Mouse (Mus musculus) CH12.LX (cell line): ENCODE results near the gene Cib2. TPM values are rescaled to one million over a fixed set of nuclear protein-coding genes. Genes with fewer than 3 reads are reported as not detected.

ENCODE experiments used
- DNase-seq: peaks from one replicate; pipeline ENCODE4 v3.0.0-alpha.2; 2013; ENCODE audit errors: extremely low read depth
- H3K27ac ChIP-seq: 2 replicates; pipeline ENCODE4 v1.5.1; 2012; ENCODE audit warnings: low read depth, mild to moderate bottlenecking, control low read depth, moderate library complexity; ENCODE audit not compliant: insufficient read depth
- H3K27me3 ChIP-seq: replicated peaks from 2 replicates; pipeline ENCODE3; 2012; ENCODE audit warnings: inconsistent platforms
- H3K36me3 ChIP-seq, 2 experiments: replicated peaks in 1 of 2; 2 replicates each; pipeline versions ENCODE3 to v1.6.1; 2012; ENCODE audit warnings: inconsistent platforms in 1 of 2, low read length in 1 of 2, mild to moderate bottlenecking in 1 of 2, mixed read lengths in 1 of 2, moderate library complexity in 1 of 2; ENCODE audit not compliant: control insufficient read depth in 1 of 2, insufficient read depth in 1 of 2
- H3K4me1 ChIP-seq, 2 experiments: 2 replicates each; pipeline ENCODE4 v1.6.1; 2012; ENCODE audit warnings: inconsistent platforms in 1 of 2, moderate library complexity in 1 of 2; ENCODE audit not compliant: insufficient read depth in 2 of 2, control insufficient read depth in 1 of 2
- H3K4me2 ChIP-seq: 2 replicates; pipeline ENCODE4 v1.6.1; 2012; ENCODE audit warnings: low read depth, mild to moderate bottlenecking, control low read depth; ENCODE audit not compliant: poor library complexity, insufficient read depth, severe bottlenecking
- H3K4me3 ChIP-seq, 3 experiments: fragments of 150-350 bp in 1 of 3; sonication (generic) in 1 of 3; replicated peaks in 1 of 3; 2 replicates each; pipeline versions ENCODE3 to v1.5.1; 2011 to 2012; ENCODE audit warnings: low read depth in 2 of 3, low read length in 2 of 3, mild to moderate bottlenecking in 2 of 3, moderate library complexity in 2 of 3, control low read depth in 1 of 3, improper control_type of control experiment in 1 of 3, inconsistent platforms in 1 of 3, mixed read lengths in 1 of 3; ENCODE audit not compliant: poor library complexity in 1 of 3
- H3K79me2 ChIP-seq: replicated peaks from 2 replicates; pipeline ENCODE4 v1.6.1; 2012; ENCODE audit warnings: mild to moderate bottlenecking, moderate library complexity; ENCODE audit not compliant: control insufficient read depth, poor library complexity, insufficient read depth, severe bottlenecking; ENCODE audit errors: extremely low read depth
- H3K9ac ChIP-seq: 2 replicates; pipeline ENCODE4 v1.6.1; 2012; ENCODE audit warnings: low read depth, mild to moderate bottlenecking, control low read depth, moderate library complexity; ENCODE audit not compliant: insufficient read depth
- H3K9me3 ChIP-seq: replicated peaks from 2 replicates; pipeline ENCODE3; 2012; ENCODE audit warnings: low read length, inconsistent platforms, mixed read lengths
- CHD1 ChIP-seq: IDR thresholded peaks from 2 replicates; pipeline ENCODE4 v1.6.1; 2012; ENCODE audit warnings: low read depth, low read length, improper control_type of control experiment, inconsistent platforms
- CHD2 ChIP-seq: IDR thresholded peaks from 2 replicates; pipeline ENCODE4 v1.6.1; 2011; ENCODE audit warnings: low read length, improper control_type of control experiment
- CTCF ChIP-seq, 2 experiments: IDR thresholded peaks in 1 of 2; conservative IDR thresholded peaks in 1 of 2; 2 replicates each; pipeline ENCODE4 v1.5.1; 2011 to 2012; ENCODE audit warnings: low read depth in 2 of 2, low read length in 2 of 2, improper control_type of control experiment in 1 of 2, inconsistent platforms in 1 of 2, mild to moderate bottlenecking in 1 of 2, moderate library complexity in 1 of 2
- EP300 ChIP-seq: IDR thresholded peaks from 2 replicates; pipeline ENCODE4 v1.6.1; 2011; ENCODE audit warnings: low read length, improper control_type of control experiment
- ETS1 ChIP-seq: conservative IDR thresholded peaks from 2 replicates; pipeline ENCODE4 v1.6.1; 2012; ENCODE audit warnings: low read depth, mild to moderate bottlenecking, inconsistent platforms, low read length, improper control_type of control experiment, moderate library complexity
- GABPA ChIP-seq: IDR thresholded peaks from 2 replicates; pipeline ENCODE4 v1.6.1; 2012; ENCODE audit warnings: low read depth, low read length, improper control_type of control experiment, inconsistent platforms; ENCODE audit not compliant: insufficient replicate concordance
- JUND ChIP-seq: conservative IDR thresholded peaks from 2 replicates; pipeline ENCODE4 v1.6.1; 2011; ENCODE audit warnings: low read depth, low read length, improper control_type of control experiment
- KAT2A ChIP-seq: IDR thresholded peaks from 2 replicates; pipeline ENCODE4 v1.6.1; 2012; ENCODE audit warnings: low read length, improper control_type of control experiment, inconsistent platforms; ENCODE audit not compliant: insufficient replicate concordance
- MAFK ChIP-seq: IDR thresholded peaks from 2 replicates; pipeline ENCODE4 v1.6.1; 2011; ENCODE audit warnings: low read length, improper control_type of control experiment; ENCODE audit not compliant: insufficient replicate concordance
- MAZ ChIP-seq: IDR thresholded peaks from 2 replicates; pipeline ENCODE4 v1.6.1; 2012; ENCODE audit warnings: low read depth, mild to moderate bottlenecking, inconsistent platforms, low read length, improper control_type of control experiment, moderate library complexity
- MYC ChIP-seq: IDR thresholded peaks from 2 replicates; pipeline ENCODE4 v1.6.1; 2011; ENCODE audit warnings: low read depth, mild to moderate bottlenecking, improper control_type of control experiment, low read length
- NELFE ChIP-seq: IDR thresholded peaks from 2 replicates; pipeline ENCODE4 v1.6.1; 2011; ENCODE audit warnings: low read depth, low read length, improper control_type of control experiment
- NRF1 ChIP-seq: IDR thresholded peaks from 2 replicates; pipeline ENCODE4 v1.6.1; 2014; ENCODE audit warnings: low read depth, mild to moderate bottlenecking, inconsistent platforms, low read length, improper control_type of control experiment, moderate library complexity
- PAX5 ChIP-seq: IDR thresholded peaks from 2 replicates; pipeline ENCODE4 v1.6.1; 2012; ENCODE audit warnings: low read length, inconsistent platforms, mixed read lengths
- POLR2A ChIP-seq: IDR thresholded peaks from 2 replicates; pipeline ENCODE4 v1.6.1; 2011; ENCODE audit warnings: low read depth, mild to moderate bottlenecking, improper control_type of control experiment, low read length
- RAD21 ChIP-seq: IDR thresholded peaks from 2 replicates; pipeline ENCODE4 v1.6.1; 2011; ENCODE audit warnings: low read depth, mild to moderate bottlenecking, low read length, improper control_type of control experiment, moderate library complexity
- USF1 ChIP-seq: IDR thresholded peaks from 2 replicates; pipeline ENCODE4 v1.6.1; 2014; ENCODE audit warnings: low read depth, mild to moderate bottlenecking, inconsistent platforms, low read length, improper control_type of control experiment
- ZC3H11A ChIP-seq: IDR thresholded peaks from 2 replicates; pipeline ENCODE4 v1.6.1; 2012; ENCODE audit warnings: low read depth, mild to moderate bottlenecking, inconsistent platforms, low read length, improper control_type of control experiment
- ZKSCAN1 ChIP-seq: IDR thresholded peaks from 2 replicates; pipeline ENCODE4 v1.6.1; 2012; ENCODE audit warnings: low read depth, inconsistent platforms, low read length, improper control_type of control experiment, borderline replicate concordance
- ZNF384 ChIP-seq: IDR thresholded peaks from 2 replicates; pipeline ENCODE4 v1.6.1; 2012; ENCODE audit warnings: low read depth, low read length, improper control_type of control experiment, inconsistent platforms
- dilution Hi-C: fragments of 300-500 bp; cut with MboI; formaldehyde crosslinking; loops from 2 replicates; pipeline ENCODE4 v1.14.3; 2020; ENCODE audit warnings: low sequenced_read_pairs; ENCODE audit not compliant: extremely low pct_unique_long_range_greater_than_20kb, extremely low pct_ligation_motif_present
- in situ Hi-C: fragments of 300-500 bp; cut with MboI; formaldehyde crosslinking; loops from 3 replicates; pipeline ENCODE4 v1.14.3; 2019; ENCODE audit warnings: low sequenced_read_pairs, low pct_ligation_motif_present, low pct_unique_long_range_greater_than_20kb, mixed read lengths
- polyA plus RNA-seq: library from polyadenylated mRNA; unstranded; fragments of >175 nt; gene quantifications from 2 replicates; pipeline ENCODE4 v1.2.1, GENCODE M21; 2012; ENCODE audit warnings: low read depth; ENCODE audit not compliant: insufficient read length
- total RNA-seq, 2 experiments: library from RNA; depleted of rRNA; stranded (reverse); fragments of 300-350 nt in 1 of 2; fragments of >200 nt in 1 of 2; gene quantifications; 2 replicates each; pipeline ENCODE4 v1.2.3; 2012 to 2014

The Cib2 gene
- total and polyA plus RNA-seq, 3 experiments: 2.1 to 3.5 (median 3.4) TPM

DNA sequence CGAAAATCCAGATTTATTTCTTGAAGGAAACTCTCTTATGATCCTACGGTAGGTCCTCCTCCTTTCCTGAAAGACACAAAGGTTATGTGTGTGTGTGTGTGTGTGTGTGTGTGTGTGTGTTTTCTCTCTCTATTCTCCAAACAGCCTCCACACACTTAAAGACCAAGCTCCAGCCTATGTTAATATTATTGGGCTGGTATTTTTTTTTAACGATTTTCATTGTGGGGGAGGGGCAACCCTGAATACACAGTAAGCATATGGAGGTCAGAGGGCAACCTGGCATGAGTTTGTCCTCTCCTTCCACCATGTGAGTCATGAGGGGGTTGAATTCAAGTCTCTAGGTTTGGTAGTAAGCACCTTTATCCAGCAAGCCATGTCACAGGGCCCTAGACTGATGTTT is 60.2 kb downstream of the Cib2 start:
- no peaks in the 10 kb centered on the region for H3K27me3 ChIP-seq
- H3K4me3 ChIP-seq: peak overlapping the region in 2 of 3 experiments; percentile 59 to 94
- H3K79me2 ChIP-seq: peaks cover 19% of the 10 kb centered on the region
- H3K27ac ChIP-seq: no peak overlapping the region
- peak overlapping the region; percentile 93 for H3K4me2 ChIP-seq
- dilution Hi-C loops: no loop called here
- H3K4me1 ChIP-seq: peaks cover 3 to 38% of the 10 kb centered on the region in 2 experiments
- no peaks in the 10 kb centered on the region for H3K9me3 ChIP-seq
- peaks cover 0 to 5% of the 10 kb centered on the region in 2 experiments for H3K36me3 ChIP-seq
- H3K9ac ChIP-seq: peak overlapping the region; percentile 86; the same call in 1 of the 2 replicates
- in situ Hi-C loops: no loop called here
- TF ChIP-seq ZC3H11A: no peak
- TF ChIP-seq CHD2: peak; percentile 56
- TF ChIP-seq MAFK: no peak
- TF ChIP-seq, all 38 proteins: peak for 1
- no peak for DNase-seq

DNA sequence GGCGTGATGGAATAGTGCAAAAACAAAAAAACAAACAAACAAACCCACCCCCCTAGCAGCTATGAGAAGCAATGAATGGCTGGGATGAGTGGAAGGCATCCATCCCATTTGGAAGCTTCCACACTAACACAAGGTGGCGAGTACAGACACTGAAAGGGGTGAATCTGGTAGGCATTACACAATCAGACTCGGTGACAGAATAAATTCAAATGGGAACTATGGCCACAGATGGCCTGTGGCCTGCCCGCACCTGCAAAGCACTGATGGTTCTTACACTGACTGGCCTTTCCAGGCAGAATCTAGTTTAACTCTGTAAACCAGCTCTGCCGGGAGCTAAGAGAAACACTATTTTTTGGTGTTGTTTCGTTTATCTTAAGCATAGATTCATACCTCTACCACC is 60.7 kb downstream of the Cib2 start:
- H3K9ac ChIP-seq: peak overlapping the region; percentile 86; the same call in 1 of the 2 replicates
- dilution Hi-C loops (no loop called here), in situ Hi-C loops (no loop called here)
- TF ChIP-seq EP300: no peak
- TF ChIP-seq ZKSCAN1: no peak
- no peak for TF ChIP-seq NRF1
- no peak for TF ChIP-seq MAZ
- no peak for TF ChIP-seq PAX5
- no peak for TF ChIP-seq RAD21
- no peak for TF ChIP-seq CTCF (conservative IDR thresholded peaks at IDR 0.05 in 1 of 2, IDR thresholded peaks at IDR 0.05 in 1 of 2; ENCODE audit: low read depth in 2 of 2, low read length in 2 of 2)
- no peak for TF ChIP-seq JUND
- no peak for TF ChIP-seq MYC
- TF ChIP-seq NELFE: no peak
- no peak for TF ChIP-seq MAFK
- TF ChIP-seq USF1: no peak
- TF ChIP-seq KAT2A: no peak
- no peak for TF ChIP-seq CHD1
- no peak for TF ChIP-seq POLR2A
- no peak for TF ChIP-seq ZNF384
- no peak for TF ChIP-seq ZC3H11A
- TF ChIP-seq GABPA: no peak
- TF ChIP-seq ETS1: no peak
- no peaks in the 10 kb centered on the region for H3K9me3 ChIP-seq
- H3K27ac ChIP-seq: no peak overlapping the region
- H3K4me3 ChIP-seq: peak overlapping the region in 1 of 3 experiments; percentile 59
- peaks cover 19% of the 10 kb centered on the region for H3K79me2 ChIP-seq
- H3K4me2 ChIP-seq: peak overlapping the region; percentile 93; the same call in 1 of the 2 replicates
- H3K36me3 ChIP-seq: peaks cover 0 to 6% of the 10 kb centered on the region in 2 experiments
- H3K27me3 ChIP-seq: no peaks in the 10 kb centered on the region
- no peak for DNase-seq
- H3K4me1 ChIP-seq: peaks cover 3 to 41% of the 10 kb centered on the region in 2 experiments

Other genes with a start within 250 kb of the Cib2 start
- gene Dmxl2, start 58.6 kb downstream of the Cib2 start, total RNA-seq (2012; rRNA removed): 20.1 and 23.7 TPM in 2 replicates
- gene Dmxl2, start 58.6 kb downstream of the Cib2 start, total RNA-seq (2014; rRNA removed): 21.8 and 24.2 TPM in 2 replicates
- 22.5 and 26.6 TPM in 2 replicates for gene Dmxl2, start 58.6 kb downstream of the Cib2 start, polyA plus RNA-seq
- 0.81 and 0.84 TPM in 2 replicates for gene Sh2d7, start 21.2 kb downstream of the Cib2 start, total RNA-seq (2012; rRNA removed)
- 0.83 and 0.90 TPM in 2 replicates for gene Sh2d7, start 21.2 kb downstream of the Cib2 start, total RNA-seq (2014; rRNA removed)
- gene Sh2d7, start 21.2 kb downstream of the Cib2 start, polyA plus RNA-seq: 0.52 and 0.56 TPM in 2 replicates
- gene Idh3a, start 26.1 kb upstream of the Cib2 start, total RNA-seq (2012; rRNA removed): 102 and 135 TPM in 2 replicates
- gene Idh3a, start 26.1 kb upstream of the Cib2 start, total RNA-seq (2014; rRNA removed): 192 and 198 TPM in 2 replicates
- gene Idh3a, start 26.1 kb upstream of the Cib2 start, polyA plus RNA-seq: 178 and 186 TPM in 2 replicates
- 13.7 and 16.8 TPM in 2 replicates for gene Acsbg1, start 101.7 kb upstream of the Cib2 start, total RNA-seq (2012; rRNA removed)
- 24.0 and 25.8 TPM in 2 replicates for gene Acsbg1, start 101.7 kb upstream of the Cib2 start, total RNA-seq (2014; rRNA removed)
- 23.6 and 24.7 TPM in 2 replicates for gene Acsbg1, start 101.7 kb upstream of the Cib2 start, polyA plus RNA-seq
- gene Dnaja4, start 138.7 kb upstream of the Cib2 start, total RNA-seq (2012; rRNA removed): 2.3 and 2.4 TPM in 2 replicates
- 0.81 and 0.95 TPM in 2 replicates for gene Dnaja4, start 138.7 kb upstream of the Cib2 start, total RNA-seq (2014; rRNA removed)
- 1.1 and 1.8 TPM in 2 replicates for gene Dnaja4, start 138.7 kb upstream of the Cib2 start, polyA plus RNA-seq
- 118 and 141 TPM in 2 replicates for gene Wdr61, start 174.3 kb upstream of the Cib2 start, total RNA-seq (2012; rRNA removed)
- gene Wdr61, start 174.3 kb upstream of the Cib2 start, total RNA-seq (2014; rRNA removed): 245 and 269 TPM in 2 replicates
- 157 and 164 TPM in 2 replicates for gene Wdr61, start 174.3 kb upstream of the Cib2 start, polyA plus RNA-seq
- gene Crabp1, start 204.5 kb upstream of the Cib2 start, total RNA-seq (2012; rRNA removed): not detected in 2 replicates
- not detected in 2 replicates for gene Crabp1, start 204.5 kb upstream of the Cib2 start, total RNA-seq (2014; rRNA removed)
- gene Crabp1, start 204.5 kb upstream of the Cib2 start, polyA plus RNA-seq: not detected in 2 replicates